Mouse (Mus musculus) lung, postnatal 0 days (tissue): ENCODE measurements around the gene Sap30bp.

Source experiments
- CTCF ChIP-seq: IDR thresholded peaks from 2 replicates; pipeline ENCODE4 v1.5.1; 2016; ENCODE audit warnings: antibody characterized with exemption, mild to moderate bottlenecking
- EP300 ChIP-seq: IDR thresholded peaks from 2 replicates; pipeline ENCODE4 v1.6.1; 2016; ENCODE audit warnings: antibody characterized with exemption, mild to moderate bottlenecking, control low read depth

DNA sequence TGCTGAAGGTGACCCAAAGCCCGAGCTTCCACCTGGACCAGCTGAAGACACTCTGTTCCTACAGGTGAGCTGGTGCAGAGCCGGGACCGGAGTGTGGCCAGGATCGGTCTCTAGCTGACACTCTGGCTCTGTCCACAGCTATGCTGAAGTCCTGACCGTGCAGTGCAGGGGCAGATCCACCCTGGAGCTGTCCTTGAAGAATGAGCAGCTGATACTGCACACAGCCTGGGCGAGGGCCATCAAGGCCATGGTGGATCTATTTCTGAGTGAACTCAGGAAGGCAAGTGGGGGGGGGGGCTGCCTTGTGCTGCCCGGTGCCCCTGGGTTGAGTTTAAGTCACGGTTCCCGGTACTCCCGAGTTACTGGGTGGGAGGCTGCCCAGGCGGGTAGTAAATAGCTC, 46.6 kb upstream of the Sap30bp start:
- no peak for TF ChIP-seq CTCF
- no peak for TF ChIP-seq EP300
